Mouse (Mus musculus) heart, postnatal 36 days (tissue): ENCODE data around the gene Islr. TPM values are rescaled to one million over a fixed set of nuclear protein-coding genes. Genes with fewer than 3 reads are reported as not detected.

Experiments used
- DNase-seq, 2 experiments: peaks; one replicate each; pipeline ENCODE4 v3.0.0; 2021 to 2022
- intact Hi-C: fragments of 180-260 bp; cut with DNase I; formaldehyde crosslinking; loops from one replicate; pipeline ENCODE4 v1.15.1; 2025
- microRNA-seq, 2 experiments: library from miRNA; unstranded; fragments of <30 nt; microRNA quantifications; one replicate each; pipeline ENCODE4 v1.2.0; 2021; ENCODE audit warnings: borderline number of aligned reads in 2 of 2
- total RNA-seq, 2 experiments: library from RNA; stranded (reverse); gene quantifications; 2 replicates each; pipeline ENCODE4 v1.2.3; 2021

The Islr gene
- total RNA-seq, 2 experiments from 2014 or later, result 28.5 to 30.4 TPM

DNA sequence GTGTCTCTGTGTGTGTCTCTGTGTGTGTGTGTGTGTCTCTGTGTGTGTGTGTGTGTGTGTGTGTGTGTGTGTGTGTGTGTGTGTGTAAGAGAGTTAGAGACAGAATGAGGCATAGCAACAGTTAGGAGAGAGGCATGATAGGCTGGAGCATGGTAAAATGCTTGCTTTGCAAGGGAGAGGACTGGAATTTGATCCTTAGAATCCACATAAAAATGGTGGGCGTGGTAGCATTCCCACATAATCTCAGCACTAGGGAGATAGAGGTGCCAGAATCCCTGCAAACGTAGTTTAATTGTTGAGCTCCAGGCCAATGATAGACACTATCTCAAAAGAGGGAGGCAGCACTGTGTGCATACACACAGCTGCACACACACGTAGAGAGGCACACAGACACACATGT is 79.0 kb downstream of the Islr start:
- intact Hi-C loops, result no loop called here
- DNase-seq, result no peak

DNA sequence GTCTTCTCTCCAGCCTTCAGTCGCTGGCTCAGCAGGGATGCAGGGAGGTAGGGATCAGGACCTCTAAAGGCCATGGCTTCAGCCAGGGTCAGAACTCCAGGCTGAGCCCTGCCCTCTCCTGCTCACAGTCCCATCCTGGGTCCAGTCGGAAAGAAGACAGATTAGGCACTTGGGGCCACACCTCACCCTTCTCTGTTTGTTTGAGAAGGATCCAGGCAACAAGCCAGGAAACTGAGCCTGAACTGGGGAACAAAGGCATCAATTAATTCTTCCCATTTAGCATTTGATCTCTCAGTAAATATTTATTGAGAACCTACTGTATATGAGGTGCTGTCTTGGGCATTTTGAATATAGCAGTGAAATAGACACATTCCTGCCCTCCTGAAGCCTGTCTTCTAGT is 85.4 kb downstream of the Islr start, which contains the start of gene Ccdc33:
TSS of gene Ccdc33 (minus strand) at position 153 of the 400 bp plus-strand sequence.
- intact Hi-C loops, result no loop called here
- DNase-seq, result no peak

DNA sequence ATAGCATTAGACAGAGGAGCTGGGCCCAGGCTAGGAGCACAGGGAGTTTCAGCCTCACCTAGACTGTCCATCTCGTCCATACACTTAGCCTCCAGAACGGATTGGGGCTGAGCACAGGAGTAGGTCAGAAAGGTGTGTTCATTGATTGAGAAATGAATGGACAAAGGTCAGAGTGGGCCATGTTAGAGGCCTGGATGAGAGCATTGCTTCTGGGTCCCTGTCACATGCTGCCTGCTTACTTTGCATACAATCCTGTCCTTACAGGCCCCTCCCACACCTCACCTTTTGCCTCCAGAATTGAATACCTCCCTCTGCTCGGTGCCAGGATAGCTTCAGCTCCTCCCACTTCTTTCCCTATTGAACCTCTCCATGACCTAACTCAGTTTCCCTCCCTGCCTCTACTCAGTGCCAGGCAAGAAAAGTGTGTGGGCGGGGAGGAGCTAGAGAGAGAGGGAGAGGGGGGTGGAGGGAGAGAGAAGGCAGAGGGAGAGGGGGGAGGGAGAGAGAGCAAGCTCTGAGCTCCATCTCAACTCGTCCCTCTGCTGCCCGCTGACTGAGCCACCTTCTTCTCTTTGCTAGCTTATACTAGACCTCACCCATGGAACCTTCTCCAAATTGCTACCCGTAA is 88.0 kb downstream of the Islr start:
- intact Hi-C loops, result no loop called here
- DNase-seq, result no peak

DNA sequence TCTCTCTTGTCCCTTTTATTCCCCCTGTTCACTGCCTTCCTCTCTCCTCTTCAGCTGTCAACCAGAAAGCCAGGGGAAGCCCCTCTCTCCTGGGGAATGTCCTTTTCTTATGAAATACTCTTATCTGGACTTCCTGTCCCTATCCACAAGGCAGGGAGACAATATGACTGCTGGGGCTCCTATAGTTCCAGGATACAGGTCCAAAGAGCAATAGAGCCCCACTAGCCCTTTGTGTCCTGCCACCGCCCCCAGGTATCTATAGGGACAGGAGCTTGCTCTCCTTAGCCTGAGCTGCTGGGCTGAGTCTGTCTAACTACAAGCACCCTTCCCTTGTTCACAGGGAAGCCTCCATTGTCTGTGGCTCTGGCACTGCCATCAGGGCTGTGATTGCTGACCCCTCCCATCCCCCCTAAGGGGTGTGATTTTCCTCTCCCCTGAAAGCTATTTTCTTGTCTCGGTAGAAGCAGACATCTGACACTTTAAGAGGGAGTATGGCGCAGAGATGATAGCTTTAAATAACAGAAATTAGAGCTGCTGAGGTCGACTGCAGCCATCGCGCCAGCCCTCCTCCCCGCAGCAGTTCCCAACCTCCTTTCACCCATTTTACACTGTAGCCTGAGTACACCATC is 88.7 kb downstream of the Islr start:
- intact Hi-C loops, result no loop called here
- DNase-seq, result no peak

DNA sequence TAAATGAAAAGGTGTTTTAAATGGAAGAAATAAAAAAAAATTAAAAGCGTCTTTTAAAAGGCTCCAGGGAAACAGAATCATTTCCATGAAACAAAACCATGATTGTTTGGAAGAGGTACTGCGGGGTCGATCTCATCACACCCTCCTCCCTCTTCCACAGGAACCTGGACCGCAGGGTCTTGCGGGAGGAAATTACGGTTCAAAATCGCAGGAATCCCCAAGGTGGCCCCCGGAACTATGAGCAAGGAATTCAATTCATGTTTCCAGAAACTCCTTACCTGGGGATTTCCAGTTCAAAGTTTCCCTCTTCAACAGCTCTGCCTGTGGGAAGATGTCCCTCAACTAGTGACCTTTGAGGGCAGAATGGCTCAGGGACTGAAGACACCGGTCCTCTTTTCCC is 90.1 kb downstream of the Islr start:
- intact Hi-C loops, result no loop called here
- DNase-seq, result no peak

DNA sequence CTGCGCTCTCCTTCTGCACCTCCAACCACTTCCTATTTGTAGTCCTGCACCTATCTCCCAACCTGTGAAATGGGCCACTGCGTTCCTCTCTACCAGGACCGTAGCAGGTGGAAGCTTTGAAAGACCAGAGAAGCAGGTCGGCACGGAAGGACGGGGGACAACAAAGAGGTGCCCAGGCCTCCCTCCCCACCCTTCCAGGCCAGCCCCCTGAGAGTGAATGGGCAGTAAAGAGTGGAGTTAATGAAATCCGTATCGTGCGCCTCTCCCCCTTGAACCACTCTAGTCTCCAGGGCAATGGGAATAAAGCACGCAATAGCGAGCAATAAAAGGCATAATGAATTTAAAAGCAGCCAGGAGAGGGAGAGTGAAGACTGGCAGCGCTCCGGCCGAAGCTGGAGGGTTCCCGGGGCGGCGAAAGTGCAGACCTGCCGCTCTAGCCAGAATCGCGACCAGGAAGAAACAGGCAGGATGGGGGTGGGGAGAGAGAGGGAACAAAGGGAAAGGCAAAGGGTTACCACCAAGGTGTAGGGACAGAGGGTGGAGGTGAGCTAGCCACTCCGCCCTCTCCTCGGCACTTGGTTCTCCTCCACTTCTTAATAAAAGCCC is 90.7 kb downstream of the Islr start:
- intact Hi-C loops, result no loop called here
- DNase-seq, result no peak

DNA sequence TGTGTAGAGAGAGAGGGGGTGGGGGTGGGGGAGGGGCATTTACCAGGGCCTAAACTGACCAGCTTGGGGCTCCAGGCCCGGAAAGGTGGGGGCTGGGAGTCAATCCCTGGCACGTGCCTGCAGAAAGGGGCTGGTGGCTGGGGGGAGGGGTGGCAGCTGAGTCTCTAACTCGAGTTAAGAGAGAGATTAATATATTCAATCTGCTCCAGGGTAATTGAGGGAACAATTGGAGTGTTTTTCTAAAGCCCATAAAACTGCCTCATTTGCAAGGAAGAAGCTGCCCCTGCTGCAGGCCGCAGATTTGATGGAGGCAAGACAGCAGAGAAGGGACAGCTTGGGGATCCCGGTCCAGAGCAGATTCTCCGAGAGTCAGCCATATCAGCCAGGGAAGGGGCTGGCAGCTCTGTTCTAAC is 91.2 kb downstream of the Islr start:
- intact Hi-C loops, result no loop called here
- no peak for DNase-seq

DNA sequence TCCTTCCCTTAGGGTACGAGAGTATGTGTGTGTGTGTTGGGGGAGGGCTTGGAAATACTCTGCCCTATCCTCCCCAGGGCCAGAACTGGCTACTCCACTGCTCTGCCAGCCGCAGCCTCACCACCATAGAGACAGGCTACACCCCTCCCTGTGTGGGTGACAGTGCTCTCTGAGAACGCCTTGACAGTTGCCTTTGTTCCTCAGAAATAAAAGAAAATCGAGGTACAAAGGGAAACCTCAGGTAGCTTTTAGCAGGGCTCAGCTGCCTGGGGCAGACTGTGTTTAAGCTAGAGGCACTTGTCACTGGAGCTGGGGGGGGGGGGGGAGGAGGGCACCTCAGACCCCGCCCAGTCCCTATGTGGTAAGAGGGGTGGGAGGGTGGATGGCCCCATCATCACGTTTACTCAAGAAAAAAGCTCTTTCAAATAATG is 91.8 kb downstream of the Islr start:
- intact Hi-C loops, result no loop called here
- DNase-seq, result no peak

DNA sequence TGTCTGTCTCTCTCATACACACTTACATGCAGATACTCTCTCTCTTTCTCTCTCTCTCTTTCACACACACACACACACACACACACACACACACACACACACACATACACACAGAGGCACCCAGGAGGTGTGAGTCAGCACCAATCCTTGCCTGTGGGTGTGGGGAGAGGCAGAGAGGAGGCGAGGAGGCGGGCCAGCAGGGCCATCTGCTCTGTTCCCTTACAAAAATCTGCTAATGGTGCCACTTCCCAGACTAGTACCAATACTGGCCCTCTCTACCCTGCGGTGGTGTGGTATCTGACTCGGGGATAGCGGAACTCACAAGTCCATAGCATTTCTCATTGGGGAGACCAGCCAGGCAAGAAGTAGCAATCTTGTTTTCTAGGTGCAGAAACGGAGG is 92.7 kb downstream of the Islr start:
- DNase-seq, result no peak
- intact Hi-C loops, result no loop called here

DNA sequence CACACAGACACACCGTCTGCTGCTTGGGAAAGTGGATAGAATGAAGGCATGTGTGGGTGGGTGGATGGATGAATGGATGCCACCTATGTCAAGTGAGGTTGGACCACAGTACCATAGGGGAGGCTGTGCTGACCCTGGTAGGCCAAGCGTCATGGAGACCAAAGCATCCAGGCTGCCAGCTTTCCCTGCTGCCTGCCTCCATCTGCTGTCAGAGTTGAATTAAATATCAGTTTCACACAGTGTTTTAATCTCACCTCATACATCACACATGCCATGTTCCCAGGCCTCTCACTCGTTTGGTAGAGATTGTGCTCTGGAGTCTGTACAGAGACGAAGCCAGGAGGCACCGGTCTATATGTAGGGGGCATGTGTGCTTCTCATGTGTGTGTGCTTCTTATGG is 93.3 kb downstream of the Islr start:
- intact Hi-C loops, result no loop called here

DNA sequence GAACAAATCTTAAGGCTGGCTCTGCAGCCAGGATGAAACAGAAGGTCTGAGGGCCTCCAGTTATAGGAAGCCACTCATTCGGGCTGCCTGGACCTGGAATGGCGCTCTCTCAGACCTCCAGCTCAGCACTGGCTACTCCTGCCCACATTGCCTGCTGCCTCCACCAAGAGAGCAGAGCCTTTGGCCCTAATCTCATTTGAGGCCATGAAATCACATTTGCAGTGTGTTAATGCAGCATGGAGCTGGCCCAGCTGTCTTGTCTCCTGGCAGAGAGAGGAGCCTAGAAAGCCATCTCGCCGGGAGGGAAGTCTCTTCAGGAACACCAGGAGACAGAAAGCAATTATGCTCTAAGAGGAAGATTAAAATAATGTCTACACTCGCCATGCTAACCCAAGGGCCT is 96.6 kb downstream of the Islr start:
- DNase-seq, result no peak

More for the DNA sequence above, 93.3 kb downstream of the Islr start:
- no peak for DNase-seq

More for the DNA sequence above, 96.6 kb downstream of the Islr start:
- intact Hi-C loops, result no loop called here

Small RNA genes within 50 kb of the gene (microRNA-seq; reads per million reads assigned to microRNA genes)
- gene Mir6385, result 0 reads per million in 2 experiments

Other genes starting within 250 kb of the Islr start
- under 1 TPM; 0.16 to 0.22 TPM for gene Cyp11a1, start 197.9 kb downstream of the Islr start, total RNA-seq
- under 1 TPM; 0.16 to 0.47 TPM for gene Stra6, start 140.5 kb downstream of the Islr start, total RNA-seq
- gene Ccdc33, start 85.5 kb downstream of the Islr start, total RNA-seq, result not detected
- gene Islr2, start within 50 bp of the Islr start, total RNA-seq, result 1 to 10 TPM; 1.4 to 2.3 TPM
- gene Pml, start 45.5 kb upstream of the Islr start, total RNA-seq, result 1 to 10 TPM; 8.3 to 9.5 TPM
- gene Stoml1, start 48.9 kb upstream of the Islr start, total RNA-seq, result 10 to 100 TPM; 10.2 to 10.4 TPM
- gene Loxl1, start 108.9 kb upstream of the Islr start, total RNA-seq, result 10 to 100 TPM; 29.6 TPM
- gene Tbc1d21, start 166.1 kb upstream of the Islr start, total RNA-seq, result not detected